Mouse (Mus musculus): ENCODE results near the gene Gbp3. TPM values are rescaled to one million over a fixed set of nuclear protein-coding genes. Genes with fewer than 3 reads are reported as not detected.
"Not testable (repeated sequence)": the region's sequence is repeated elsewhere in the genome, so short reads cannot be mapped to it uniquely, and the experiment has no call there.

Gbp3 gene
- 1 to 10 TPM; 8.5 to 9.7 TPM for total RNA-seq (2021)
- long read RNA-seq, experiment 1, partial matches to known transcripts = 1 of 8 reads
- long read RNA-seq, experiment 1, other reads (novel, unspliced or antisense) = 4 of 8 reads
- long read RNA-seq, experiment 2, partial matches to known transcripts = 2 of 13 reads
- long read RNA-seq, experiment 2, other reads (novel, unspliced or antisense) = 4 of 13 reads

DNA sequence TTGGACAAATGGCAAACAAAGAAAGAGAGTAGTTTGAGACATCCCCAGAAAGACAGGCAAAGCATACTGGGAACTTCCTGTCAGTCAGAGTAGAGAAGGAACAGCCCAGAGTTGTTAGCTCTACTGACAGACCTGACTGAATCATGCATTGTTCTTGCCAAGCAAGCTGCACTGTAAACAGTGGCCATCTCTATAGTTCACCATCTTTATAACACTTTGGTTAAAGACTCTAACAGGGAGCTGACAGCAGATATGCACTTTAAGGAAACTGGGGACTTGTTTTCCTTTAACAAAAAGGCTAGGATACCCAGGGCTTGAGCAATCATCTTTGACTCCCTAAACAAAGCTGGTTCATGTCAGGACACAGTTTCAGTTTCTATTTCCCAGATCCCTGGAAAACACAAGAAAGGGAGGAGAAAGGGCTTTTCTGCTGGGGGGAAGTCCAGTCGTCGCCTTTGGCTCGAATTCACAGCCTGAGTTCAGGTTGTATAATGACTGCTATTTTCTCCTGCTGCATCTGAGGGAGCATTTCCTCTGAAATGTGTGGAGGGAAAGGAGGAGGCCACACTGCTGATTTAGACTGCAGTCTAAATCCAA, at the start of gene Gbp3:
Gbp3 (plus strand) TSS at position 395 of the 597 bp plus-strand sequence.
- peak in 1 of 2 experiments; percentile 20 for DNase-seq (ENCODE audit: low spot score in 2 of 2)

DNA sequence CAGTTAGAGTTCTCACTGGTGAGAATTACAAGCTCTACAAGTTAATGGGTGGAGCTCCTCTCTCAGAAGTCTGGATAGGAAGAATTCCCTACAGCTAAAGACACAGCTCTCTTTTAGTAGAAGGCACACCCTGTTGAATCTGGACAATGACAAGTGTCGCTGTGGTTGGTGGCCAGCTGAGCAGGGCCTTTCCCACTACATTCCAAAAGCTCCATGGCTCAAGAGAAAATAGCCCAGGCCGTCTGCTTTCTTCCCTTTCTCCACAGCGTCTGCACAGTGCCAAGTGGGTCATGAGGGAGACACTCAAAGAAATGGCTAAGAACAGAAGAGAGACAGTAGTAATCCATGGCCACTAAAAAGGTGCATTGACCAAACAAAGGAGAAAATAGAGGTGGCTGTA, 31.7 kb upstream of the Gbp3 start:
- DNase-seq (ENCODE audit: low spot score in 2 of 2) = no peak

DNA sequence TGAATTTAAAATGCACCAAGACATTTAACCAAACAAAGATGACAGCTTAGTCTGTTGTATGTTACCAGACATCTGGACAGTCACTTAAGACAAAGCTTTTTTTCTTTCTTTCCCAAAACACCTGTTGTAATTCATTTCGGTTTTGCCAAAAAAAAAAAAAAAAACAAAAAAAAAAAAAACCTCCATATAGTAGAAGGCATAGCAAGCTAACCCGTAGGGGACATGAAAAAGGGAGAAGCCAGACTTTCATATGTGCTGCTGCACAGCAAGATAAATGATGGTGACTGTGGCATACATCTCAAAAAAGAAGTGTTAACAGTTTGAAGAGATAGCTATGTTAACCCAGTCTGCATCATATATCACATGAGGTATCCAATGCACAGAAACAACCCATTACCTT, 30.2 kb upstream of the Gbp3 start:
- no peak for DNase-seq (ENCODE audit: low spot score in 2 of 2)

DNA sequence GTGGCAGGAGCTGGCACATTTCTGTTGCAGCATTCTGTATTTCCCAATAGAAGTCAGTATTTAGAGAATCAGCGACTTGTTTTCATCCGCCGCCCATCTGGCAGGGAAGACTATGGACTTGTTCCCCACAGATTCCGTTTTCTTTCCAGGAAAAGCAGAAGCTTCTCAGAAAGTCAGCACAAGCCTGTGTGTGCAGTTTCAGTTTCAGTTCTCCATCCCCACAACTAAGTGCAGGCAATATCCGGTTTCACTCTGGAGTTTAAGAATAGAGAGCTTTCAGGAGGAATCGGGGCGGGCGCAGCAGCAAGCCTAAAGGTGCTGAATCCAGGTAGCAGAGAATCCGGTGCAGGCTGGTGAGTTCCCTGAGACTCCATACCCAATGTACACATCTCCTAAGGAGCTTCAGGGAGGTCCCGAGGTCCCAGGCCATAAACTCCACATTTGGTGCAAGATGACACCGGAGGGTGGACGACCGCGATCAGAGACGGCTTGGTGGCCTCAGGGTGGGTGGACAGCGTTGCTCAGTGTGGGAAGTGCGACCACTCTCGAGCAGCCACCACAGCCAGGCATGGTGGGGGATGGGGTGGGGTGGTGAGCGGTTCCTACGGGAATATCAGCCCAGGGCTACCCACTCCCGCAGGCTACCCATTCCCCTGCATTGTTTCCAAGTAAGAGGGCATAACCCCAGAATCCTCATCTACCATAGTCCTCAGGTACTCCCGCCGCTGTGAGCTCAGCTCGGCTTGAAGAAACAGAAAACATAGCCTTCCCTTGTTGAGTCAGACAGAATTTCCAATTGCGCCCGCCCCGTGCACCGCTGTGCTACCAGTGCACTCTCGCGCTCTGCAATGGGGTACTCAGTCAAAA, 29.5 kb upstream of the Gbp3 start, which contains the start of gene Gbp7:
Gbp7 (plus strand) TSS at position 256 of the 867 bp plus-strand sequence.
- peak in 1 of 2 experiments; percentile 43 for DNase-seq (ENCODE audit: low spot score in 2 of 2)

DNA sequence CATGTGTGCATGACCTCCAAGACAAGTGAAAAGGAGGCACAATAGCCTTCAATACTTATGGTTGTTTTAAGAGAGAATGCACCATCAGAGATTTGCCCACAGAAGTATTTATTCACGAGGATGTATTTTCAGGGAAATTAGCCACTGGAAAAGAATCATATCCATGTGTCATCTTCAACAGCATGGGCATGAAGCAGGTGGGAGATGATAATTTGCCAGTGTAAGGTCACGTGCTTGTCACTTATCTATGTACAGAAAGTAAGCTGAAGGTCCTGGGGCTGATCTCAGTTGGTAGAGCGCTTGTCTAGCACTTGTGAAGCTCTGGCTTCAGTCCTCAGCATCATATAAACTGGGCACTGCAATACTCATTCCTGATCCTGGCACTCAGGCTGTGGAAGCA, 28.2 kb upstream of the Gbp3 start:
- no peak for DNase-seq (ENCODE audit: low spot score in 2 of 2)

DNA sequence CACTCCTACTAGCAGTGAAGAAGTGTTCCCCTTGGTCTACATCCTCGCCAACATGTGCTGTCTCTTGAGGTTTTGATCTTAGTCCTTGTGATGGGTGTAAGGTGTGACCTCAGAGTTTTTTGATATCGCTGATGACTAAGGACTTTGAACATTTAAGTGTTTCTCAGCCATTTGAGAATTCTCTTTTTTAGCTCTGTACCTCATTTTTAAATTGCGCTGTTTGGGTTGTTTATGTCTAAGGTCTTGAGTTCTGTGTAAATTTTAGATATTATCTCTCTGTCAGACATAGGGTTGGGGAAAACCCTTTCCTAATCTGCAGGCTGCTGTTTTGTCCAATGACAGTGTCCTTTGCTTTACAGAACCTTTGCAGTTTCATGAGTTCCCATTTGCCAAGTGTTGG, 26.6 kb upstream of the Gbp3 start:
- DNase-seq (ENCODE audit: low spot score in 2 of 2) = no peak

DNA sequence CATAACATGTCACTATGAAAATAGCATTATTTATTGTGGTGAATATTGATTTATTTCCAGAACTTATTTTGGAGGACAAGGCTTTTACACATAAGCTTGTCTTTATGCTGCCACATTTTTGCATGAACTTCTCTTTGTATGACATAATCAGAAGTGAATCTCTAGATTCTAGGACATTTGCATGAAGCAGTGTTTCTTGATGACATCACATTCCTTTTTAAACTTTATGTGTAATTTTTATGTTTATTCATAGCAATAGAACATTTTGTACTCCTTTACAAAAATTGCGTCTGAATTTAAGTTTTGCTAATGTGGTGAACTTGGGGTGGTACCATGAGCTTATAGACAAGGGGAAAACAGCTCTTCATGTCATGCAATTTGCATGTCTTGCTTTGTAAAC, 24.2 kb upstream of the Gbp3 start:
- no peak for DNase-seq (ENCODE audit: low spot score in 2 of 2)

DNA sequence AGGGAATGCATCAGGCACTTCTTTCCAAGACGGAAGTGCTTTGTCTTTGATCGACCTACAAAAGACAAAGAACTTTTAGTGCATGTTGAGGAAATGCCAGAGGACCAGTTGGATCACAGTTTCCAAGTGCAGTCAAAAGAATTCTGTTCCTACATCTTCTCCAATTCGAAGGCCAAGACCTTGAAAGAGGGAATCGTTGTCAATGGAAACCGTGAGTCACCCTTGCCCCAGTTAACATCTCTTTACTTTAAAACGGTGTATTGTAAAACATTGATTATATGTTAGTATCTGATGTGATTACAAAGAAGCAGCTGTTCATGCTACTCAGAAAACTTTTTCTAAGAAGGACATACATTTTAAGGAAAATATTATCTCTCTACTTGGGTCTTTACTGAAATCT, 18.4 kb upstream of the Gbp3 start:
- no peak for DNase-seq (ENCODE audit: low spot score in 2 of 2)

DNA sequence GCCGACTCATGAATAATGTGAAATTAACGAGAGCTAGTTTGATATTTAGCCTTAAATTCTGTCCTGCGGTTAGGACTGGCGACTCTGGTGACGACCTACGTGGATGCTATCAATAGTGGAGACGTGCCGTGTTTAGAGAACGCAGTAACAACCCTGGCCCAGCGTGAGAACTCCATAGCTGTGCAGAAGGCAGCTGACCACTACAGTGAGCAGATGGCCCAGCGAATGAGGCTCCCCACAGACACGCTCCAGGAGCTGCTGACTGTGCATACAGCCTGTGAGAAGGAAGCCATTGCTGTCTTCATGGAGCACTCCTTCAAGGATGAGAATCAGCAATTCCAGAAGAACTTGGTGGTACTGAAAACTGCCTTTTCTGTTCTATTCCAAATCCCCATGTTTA, 17.1 kb upstream of the Gbp3 start:
- DNase-seq (ENCODE audit: low spot score in 2 of 2) = not testable (repeated sequence)

DNA sequence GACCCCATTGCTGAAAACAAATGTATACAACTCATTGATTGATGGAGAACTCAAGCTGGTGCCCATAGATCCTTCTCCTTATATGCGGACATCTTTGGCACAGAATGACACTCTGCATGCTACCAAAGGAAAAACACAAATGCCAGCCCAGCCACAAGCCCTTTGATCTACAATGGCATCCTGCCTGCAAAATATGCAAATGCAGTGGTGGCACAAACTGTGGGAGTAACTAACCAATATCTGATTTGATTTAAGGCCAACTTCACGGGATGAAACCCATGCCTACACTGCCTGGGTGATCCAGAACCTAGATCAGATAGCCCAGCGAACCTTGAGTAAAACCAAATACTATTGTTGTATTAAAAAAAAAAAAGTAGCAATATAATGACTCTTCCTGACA, 13.1 kb upstream of the Gbp3 start:
- no peak for DNase-seq (ENCODE audit: low spot score in 2 of 2)

DNA sequence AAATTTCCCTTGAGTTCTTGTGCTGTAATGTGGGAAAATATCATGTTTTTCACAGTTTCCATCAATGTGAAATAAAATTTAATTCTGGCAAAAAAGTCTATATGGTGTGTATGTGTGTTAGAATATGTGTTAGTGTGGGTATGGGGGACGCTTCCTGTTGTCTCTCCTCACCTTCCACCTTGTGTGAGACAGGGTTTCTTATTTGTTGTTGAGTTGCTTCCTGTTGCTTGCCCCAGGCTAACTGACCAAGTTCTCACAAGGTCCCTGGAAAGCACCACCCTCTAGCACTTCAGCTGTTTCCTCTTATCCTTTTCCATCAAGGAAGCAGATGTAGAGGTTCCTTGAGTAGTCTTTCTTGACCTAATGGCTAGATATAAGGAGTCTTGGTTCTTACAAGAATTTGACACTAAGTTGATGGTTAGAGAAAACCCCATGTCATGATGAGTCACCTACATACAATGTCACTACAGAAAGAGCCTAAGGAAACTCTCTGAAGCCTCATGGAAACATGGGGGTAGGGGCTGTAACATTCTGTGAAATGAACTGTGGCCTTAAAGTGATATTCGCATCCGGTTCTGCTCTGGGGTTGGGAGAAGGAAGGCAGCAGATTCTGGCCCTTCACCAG, 9.7 kb upstream of the Gbp3 start:
- DNase-seq (ENCODE audit: low spot score in 2 of 2) = no peak

DNA sequence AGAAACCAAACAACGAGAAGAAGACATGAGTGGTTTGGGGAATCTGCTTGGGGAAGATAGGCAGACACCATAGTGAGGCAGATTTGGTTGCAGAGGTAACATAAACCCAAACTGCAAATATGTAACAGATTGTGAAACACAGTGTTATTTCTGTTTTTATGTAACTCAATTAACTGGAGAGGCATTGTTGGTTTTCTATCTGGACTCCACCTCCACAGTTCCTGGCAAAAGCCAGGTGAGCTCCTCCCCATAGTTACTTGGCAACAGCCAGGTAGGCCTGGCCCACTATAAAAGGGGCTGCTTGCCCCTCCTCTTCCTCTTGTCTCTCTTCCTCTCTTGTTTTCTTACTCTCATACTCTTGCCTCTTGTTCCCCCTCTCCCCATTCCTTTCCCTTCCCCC, 5.2 kb upstream of the Gbp3 start:
- no peak for DNase-seq (ENCODE audit: low spot score in 2 of 2)

DNA sequence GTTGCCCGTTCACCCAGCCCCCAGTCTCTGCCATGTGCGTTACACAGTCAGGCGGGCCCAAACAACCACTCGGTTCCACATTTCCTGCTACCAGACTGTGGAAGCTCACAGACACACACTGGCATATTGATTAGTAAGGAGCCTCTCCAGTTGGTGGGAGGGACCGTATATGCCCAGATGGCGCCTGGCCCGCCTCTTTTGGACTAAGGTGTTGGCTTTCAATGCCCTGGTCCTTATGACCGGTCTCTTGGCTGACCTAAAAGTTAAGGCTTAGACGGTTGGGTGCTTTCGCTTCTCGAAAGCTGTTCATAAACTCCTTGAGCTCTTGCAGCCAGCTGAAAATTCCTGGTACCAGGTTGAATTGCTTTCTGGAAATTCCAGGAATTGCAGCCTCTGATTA, 4.2 kb upstream of the Gbp3 start:
- no peak for DNase-seq (ENCODE audit: low spot score in 2 of 2)

DNA sequence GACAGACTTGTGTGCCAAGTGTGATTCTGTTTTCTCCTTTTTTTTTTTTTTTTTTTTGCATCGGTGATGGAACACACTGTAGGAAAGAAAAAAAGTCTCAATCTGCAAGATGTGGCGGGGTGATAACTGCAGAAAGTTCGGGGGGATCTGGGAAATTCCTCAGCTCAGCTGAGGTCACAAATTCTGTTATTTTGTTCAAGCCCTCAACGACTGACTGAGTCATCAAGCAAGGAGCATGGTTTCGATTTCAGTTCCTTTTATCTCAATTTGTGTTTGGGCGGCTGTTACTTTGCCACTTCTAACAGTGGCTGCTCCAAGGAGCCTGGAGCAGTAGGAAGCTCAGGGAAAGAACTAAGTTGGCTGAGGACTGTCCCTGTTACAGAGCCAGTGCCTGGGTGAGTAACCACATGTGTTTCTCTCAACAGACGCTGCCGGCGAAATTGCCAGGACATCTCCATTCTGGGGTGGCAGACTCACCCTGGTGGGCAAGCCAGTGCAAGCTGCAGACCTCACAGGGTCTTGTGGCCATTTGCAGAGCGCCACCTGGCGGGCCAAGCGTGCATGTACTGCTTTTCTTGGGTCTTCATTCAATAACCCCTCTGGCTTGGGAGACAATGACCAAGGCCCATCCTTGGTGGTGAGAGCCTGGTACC, 596 bp downstream of the Gbp3 start:
- peak; percentile 75 to 87 for DNase-seq (ENCODE audit: low spot score in 2 of 2)

DNA sequence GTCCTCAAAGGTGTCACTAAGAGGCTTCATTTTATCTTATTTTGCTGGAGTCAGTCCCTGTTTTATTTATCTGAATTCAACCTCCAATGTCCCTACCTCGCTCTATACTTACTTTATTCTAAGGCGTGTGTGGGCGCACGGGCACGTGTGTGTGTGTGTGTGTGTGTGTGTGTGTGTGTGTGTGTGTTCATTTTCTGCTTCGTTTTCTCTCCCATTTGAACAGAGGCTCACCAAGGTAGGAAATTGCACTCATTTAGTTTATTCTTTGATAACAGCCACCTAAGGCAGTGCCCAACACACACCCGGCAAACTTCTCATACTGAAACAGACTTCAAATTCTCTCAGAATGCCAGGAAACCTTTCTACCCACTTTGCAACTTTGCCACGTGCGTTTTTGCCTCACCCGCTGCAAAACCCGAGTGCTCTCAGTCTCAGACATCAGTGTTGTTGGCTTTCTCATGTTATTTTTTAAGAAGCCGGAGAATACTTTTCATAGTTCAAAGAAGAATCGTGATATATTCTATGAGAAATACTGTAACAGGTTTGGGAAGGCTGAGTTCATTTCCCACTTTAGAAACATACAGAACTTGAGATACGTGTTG, 1.3 kb downstream of the Gbp3 start:
- DNase-seq (ENCODE audit: low spot score in 2 of 2) = no peak

DNA sequence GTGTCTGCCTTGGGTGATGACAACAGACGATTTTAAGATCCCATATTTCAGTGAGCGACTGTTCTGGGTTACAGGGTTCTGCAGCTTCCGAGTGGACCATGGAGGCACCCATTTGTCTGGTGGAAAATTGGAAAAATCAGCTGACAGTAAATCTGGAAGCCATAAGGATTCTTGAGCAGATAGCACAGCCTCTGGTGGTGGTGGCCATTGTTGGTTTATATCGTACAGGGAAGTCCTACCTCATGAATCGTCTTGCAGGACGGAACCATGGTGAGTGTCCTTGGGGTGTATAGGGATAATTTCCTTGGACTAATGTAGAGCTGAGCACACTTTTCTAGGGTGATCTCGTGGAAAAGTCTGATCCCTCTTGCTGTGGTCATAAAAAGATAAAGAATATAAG, 1.8 kb downstream of the Gbp3 start:
- no peak for DNase-seq (ENCODE audit: low spot score in 2 of 2)

DNA sequence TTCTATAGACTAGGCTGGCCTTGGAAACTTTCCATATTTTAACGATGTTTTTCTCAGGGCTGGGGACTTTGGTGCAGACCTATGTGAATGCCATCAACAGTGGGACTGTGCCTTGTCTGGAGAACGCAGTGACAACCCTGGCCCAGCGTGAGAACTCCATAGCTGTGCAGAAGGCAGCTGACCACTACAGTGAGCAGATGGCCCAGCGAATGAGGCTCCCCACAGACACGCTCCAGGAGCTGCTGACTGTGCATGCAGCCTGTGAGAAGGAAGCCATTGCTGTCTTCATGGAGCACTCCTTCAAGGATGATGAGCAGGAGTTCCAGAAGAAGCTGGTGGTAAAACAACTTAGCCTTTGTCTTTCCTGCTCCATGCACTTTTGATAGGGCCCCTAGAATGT, 7.7 kb downstream of the Gbp3 start:
- not testable (repeated sequence) for DNase-seq (ENCODE audit: low spot score in 2 of 2)

DNA sequence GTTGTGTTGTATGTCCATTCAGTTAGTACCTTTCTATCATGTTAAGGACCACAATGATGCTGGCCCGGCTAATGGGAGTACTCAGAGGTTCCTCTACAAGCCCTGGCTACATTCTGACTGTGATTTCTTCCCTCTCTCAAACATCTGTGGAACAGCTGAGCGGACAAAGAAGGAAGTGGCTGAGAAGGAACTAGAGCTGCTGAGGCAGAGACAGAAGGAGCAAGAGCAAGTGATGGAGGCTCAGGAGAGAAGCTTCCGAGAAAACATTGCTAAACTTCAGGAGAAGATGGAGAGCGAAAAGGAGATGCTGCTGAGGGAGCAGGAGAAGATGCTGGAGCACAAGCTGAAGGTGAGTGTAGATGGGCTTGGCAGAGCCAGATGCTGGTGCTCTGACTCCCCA, 10.9 kb downstream of the Gbp3 start:
- no peak for DNase-seq (ENCODE audit: low spot score in 2 of 2)

DNA sequence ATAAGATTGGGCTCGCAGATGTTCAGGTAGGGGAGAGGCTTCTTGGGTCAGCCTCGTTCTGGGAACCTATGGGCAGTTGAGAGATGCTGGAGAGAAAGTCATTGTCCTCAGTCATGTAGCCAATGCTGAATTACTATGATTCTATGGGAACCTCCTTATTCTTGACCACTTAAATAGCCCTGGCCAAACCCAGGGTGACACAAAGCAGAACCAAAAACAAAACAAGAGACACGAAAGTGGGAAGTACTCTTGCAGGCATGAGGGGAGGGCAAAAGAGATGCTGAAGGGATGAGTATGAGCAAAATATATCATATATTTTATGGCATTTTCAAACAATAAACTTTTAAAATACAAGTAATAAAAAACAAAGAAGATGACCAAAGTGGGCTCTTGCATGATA, 17.3 kb downstream of the Gbp3 start:
- DNase-seq (ENCODE audit: low spot score in 2 of 2) = no peak

DNA sequence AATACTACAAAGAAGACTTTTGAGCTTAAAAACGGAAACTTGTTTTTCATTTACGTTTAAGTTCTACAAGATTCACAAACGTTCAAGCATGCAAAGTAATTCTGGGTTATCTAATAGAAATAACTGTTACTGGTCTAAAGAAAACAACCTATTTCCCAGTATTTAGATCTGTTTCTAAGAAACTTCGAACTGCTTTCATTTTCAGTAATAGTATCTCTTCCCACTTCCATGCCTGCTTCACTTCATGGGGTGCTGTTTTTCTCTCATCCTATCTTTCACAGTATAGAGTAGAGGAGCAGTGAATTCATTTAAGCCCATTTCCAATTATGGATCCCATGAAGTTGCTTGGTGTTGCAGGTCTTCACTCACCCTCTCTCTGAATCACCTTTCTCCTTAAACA, 18.5 kb downstream of the Gbp3 start:
- no peak for DNase-seq (ENCODE audit: low spot score in 2 of 2)

DNA sequence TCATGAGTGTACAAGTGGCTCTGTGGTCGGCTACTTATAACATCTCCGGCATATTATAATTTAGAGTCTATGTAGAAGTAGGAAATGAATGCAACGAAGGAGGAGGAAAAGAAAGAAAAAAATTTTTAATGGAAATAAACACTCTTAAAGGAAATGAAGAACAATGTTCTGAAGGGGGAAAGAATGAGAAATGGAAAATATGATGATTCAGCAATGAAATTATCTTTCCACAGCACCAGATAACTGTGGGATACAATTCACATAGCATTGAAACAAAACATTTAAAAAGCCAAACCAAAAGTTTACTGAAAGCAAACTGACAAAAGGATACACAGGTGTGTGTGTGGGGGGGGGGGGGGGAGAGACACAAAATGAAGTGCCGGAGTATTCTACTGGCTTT, 23.2 kb downstream of the Gbp3 start:
- no peak for DNase-seq (ENCODE audit: low spot score in 2 of 2)
